Mouse (Mus musculus): ENCODE results near the gene Coa7. TPM values are rescaled to one million over a fixed set of nuclear protein-coding genes. Genes with fewer than 3 reads are reported as not detected.
A peak's percentile ranks its signal among the peaks of the same experiment; 100 is the strongest.
"Not testable (repeated sequence)": the region's sequence is repeated elsewhere in the genome, so short reads cannot be mapped to it uniquely, and the experiment has no call there.

Coa7 gene
- polyA plus RNA-seq, 1 experiment from 2014 or later: 53.7 TPM

DNA sequence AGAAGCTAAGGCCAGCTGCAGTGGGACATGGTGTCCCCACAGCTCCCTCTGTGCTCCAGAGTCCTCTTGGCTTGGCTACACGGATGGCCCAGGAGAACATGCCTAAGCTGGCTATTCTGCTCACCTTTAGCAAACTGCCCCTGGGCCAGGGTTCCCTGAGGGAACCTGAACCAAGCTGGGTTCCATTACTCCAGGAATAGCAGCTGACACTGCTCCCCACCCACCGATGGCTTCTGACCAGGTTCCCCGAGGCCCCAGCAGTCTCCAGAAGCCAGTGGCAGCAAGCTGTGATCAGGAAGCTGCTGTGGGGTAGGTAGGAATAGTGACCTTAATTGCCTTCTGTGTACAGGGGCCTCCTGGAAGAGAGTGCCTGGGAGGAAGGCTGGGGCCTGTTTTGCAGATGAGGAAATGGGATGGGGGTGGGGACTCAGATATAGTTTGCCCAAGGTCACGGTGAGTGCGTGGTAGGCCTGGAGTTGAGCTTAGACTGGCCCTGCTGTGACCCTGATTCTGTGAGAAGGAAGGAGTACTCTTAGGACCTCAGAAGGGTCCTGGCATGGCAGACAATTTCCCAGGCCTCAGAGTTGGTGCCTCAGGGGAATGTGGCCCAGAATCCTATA, 20.4 kb downstream of the Coa7 start:
- peak; percentile 15; the same call in 1 of the 2 replicates for ATAC-seq (replicated peaks; ENCODE audit: insufficient number of reproducible peaks, low FRiP score, low TSS enrichment, low read depth)
- Histone ChIP-seq H3K4me3 (ENCODE audit: low read depth, low read length) (no peak overlapping the region), H3K9me3 (replicated peaks; ENCODE audit: control insufficient read depth, low read length) (no peaks in the 10 kb centered on the region), H3K4me1 (ENCODE audit: control insufficient read depth, insufficient read depth, low read length) (peaks cover 22% of the 10 kb centered on the region), H3K9ac (replicated peaks; ENCODE audit: low read length) (0 out of 2 replicates have a peak overlapping the region, but pooled peaks have one; percentile 10), H3K27ac (replicated peaks; ENCODE audit: low read depth, low read length) (peak overlapping the region; percentile 75), H3K36me3 (replicated peaks; ENCODE audit: control insufficient read depth, insufficient read depth, low read depth, low read length) (no peaks in the 10 kb centered on the region), H3K27me3 (ENCODE audit: control insufficient read depth, insufficient read depth, low read length) (no peaks in the 10 kb centered on the region), H3K4me2 (ENCODE audit: low read depth, low read length) (no peak overlapping the region)
- 37% methylated on average over 5 of the region's 5 CpGs for WGBS
- DNase-seq (ENCODE audit: low spot score): peak; percentile 57

DNA sequence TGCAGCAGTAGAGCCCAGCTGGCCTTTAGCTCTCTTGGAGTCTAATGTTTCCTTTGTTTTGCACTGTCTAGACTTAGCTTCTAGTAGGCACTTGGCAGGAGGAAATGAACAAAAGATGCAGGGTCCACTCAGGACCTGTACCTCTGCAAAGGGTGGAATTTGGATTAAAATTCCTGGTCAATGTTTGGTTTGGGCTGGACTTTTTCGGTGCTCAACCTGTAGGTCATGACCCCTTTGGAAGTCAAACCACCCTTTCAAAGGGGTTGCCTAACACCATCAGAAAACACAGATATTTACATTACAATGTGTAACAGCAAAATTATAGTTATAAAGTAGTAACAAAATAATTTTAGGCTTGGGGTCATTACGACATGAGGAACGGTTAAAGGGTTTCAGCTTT, 21.1 kb downstream of the Coa7 start:
- Histone ChIP-seq H3K4me1 (ENCODE audit: control insufficient read depth, insufficient read depth, low read length) (peaks cover 22% of the 10 kb centered on the region), H3K4me3 (ENCODE audit: low read depth, low read length) (no peak overlapping the region), H3K4me2 (ENCODE audit: low read depth, low read length) (no peak overlapping the region), H3K27ac (replicated peaks; ENCODE audit: low read depth, low read length) (peak overlapping the region; percentile 75), H3K9me3 (replicated peaks; ENCODE audit: control insufficient read depth, low read length) (no peaks in the 10 kb centered on the region), H3K36me3 (replicated peaks; ENCODE audit: control insufficient read depth, insufficient read depth, low read depth, low read length) (no peaks in the 10 kb centered on the region), H3K27me3 (ENCODE audit: control insufficient read depth, insufficient read depth, low read length) (no peaks in the 10 kb centered on the region), H3K9ac (replicated peaks; ENCODE audit: low read length) (no peak overlapping the region)
- peak; percentile 33 for DNase-seq (ENCODE audit: low spot score)
- WGBS: 61% methylated on average over 3 of the region's 3 CpGs
- ATAC-seq (replicated peaks; ENCODE audit: insufficient number of reproducible peaks, low FRiP score, low TSS enrichment, low read depth): no peak

DNA sequence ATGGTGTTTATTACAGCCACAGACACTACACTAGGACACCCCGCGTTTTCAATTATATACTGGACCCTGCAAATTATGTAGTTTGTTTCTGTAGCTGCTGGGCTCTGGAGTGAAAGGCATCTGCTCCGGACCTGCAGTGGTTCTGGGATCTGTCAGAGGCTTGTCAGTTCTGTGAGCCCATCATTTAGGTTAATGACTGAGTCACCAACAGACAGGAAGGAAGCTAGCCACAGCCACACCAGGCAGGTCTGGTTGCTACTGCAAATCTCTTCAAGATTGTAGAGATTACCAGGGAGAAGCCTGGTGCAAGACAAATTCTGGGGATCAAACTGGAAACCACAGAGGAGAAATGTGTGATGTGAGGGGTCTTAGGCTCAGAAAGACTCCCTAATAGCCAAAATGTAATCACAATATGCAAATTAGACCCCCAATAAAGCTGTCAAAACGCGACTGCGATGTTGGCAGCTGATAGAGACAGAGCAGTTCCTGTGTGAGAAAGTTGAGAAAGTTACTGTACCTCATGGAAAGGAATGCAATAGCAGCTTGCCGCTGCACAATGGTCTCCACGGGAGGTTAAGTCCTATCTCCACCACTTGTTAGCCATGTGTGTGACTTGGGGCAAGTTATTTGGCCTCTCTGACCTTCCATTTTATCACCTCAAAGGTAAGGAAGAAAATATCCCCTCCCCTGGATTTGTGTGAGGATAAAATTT, 22.1 kb downstream of the Coa7 start:
- 29% methylated on average over 8 of the region's 8 CpGs for WGBS
- Histone ChIP-seq H3K36me3 (replicated peaks; ENCODE audit: control insufficient read depth, insufficient read depth, low read depth, low read length) (no peaks in the 10 kb centered on the region), H3K4me3 (ENCODE audit: low read depth, low read length) (no peak overlapping the region), H3K9me3 (replicated peaks; ENCODE audit: control insufficient read depth, low read length) (no peaks in the 10 kb centered on the region), H3K27me3 (ENCODE audit: control insufficient read depth, insufficient read depth, low read length) (no peaks in the 10 kb centered on the region), H3K9ac (replicated peaks; ENCODE audit: low read length) (no peak overlapping the region), H3K4me1 (ENCODE audit: control insufficient read depth, insufficient read depth, low read length) (peaks cover 22% of the 10 kb centered on the region), H3K27ac (replicated peaks; ENCODE audit: low read depth, low read length) (peak overlapping the region; percentile 57), H3K4me2 (ENCODE audit: low read depth, low read length) (no peak overlapping the region)
- ATAC-seq (replicated peaks; ENCODE audit: insufficient number of reproducible peaks, low FRiP score, low TSS enrichment, low read depth) (no peak), DNase-seq (ENCODE audit: low spot score) (peak; percentile 39)

DNA sequence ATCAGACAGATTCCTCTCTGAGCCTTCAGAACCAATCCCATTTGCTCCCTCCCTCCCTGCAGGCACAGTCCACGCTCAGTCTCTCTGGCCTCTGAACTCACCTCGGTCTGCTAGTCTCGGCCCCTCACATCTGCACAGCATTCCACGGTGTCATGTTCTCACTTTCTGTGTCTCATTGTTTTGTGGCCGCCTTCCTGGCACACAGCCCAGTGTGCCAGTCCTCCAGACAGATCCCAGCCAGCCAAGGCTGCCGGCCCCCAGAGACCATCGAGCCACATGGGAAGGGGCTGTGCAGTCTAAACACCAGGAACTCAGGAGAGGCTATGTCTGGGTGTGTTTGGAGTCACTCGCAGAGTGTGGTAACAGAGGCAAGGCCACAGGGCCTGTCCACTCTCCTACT, 22.9 kb downstream of the Coa7 start:
- DNase-seq (ENCODE audit: low spot score): peak; percentile 89
- Histone ChIP-seq H3K9me3 (replicated peaks; ENCODE audit: control insufficient read depth, low read length) (no peaks in the 10 kb centered on the region), H3K4me3 (ENCODE audit: low read depth, low read length) (no peak overlapping the region), H3K27me3 (ENCODE audit: control insufficient read depth, insufficient read depth, low read length) (no peaks in the 10 kb centered on the region), H3K9ac (replicated peaks; ENCODE audit: low read length) (peak overlapping the region; percentile 0; the same call in 1 of the 2 replicates), H3K4me1 (ENCODE audit: control insufficient read depth, insufficient read depth, low read length) (peaks cover 16% of the 10 kb centered on the region), H3K27ac (replicated peaks; ENCODE audit: low read depth, low read length) (peak overlapping the region; percentile 57), H3K36me3 (replicated peaks; ENCODE audit: control insufficient read depth, insufficient read depth, low read depth, low read length) (no peaks in the 10 kb centered on the region), H3K4me2 (ENCODE audit: low read depth, low read length) (no peak overlapping the region)
- ATAC-seq (replicated peaks; ENCODE audit: insufficient number of reproducible peaks, low FRiP score, low TSS enrichment, low read depth): peak; percentile 90
- 3% methylated on average over 8 of the region's 8 CpGs for WGBS

DNA sequence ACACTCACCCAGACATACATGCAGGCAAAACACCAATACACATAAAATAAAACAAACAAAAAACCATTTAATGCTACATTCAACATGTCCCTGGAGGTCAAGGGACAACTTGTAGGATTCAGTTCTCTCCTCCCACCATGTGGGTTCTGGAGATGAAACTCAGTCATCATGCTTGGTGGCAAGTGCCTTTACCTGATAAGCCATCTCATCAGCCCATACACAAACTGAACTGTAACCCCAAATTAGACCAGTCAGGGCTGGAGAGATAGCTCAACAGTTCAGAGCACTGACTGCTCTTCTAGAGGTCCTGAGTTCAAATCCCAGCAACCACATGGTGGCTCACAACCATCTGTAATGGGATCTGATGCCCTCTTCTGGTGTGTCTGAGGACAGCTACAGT, 25.7 kb downstream of the Coa7 start:
- not testable (repeated sequence) for H3K27me3 ChIP-seq (ENCODE audit: control insufficient read depth, insufficient read depth, low read length); H3K4me1 ChIP-seq (ENCODE audit: control insufficient read depth, insufficient read depth, low read length); H3K27ac ChIP-seq (replicated peaks; ENCODE audit: low read depth, low read length); H3K4me3 ChIP-seq (ENCODE audit: low read depth, low read length); H3K9ac ChIP-seq (replicated peaks; ENCODE audit: low read length); DNase-seq (ENCODE audit: low spot score); ATAC-seq (replicated peaks; ENCODE audit: insufficient number of reproducible peaks, low FRiP score, low TSS enrichment, low read depth); H3K9me3 ChIP-seq (replicated peaks; ENCODE audit: control insufficient read depth, low read length); H3K36me3 ChIP-seq (replicated peaks; ENCODE audit: control insufficient read depth, insufficient read depth, low read depth, low read length); H3K4me2 ChIP-seq (ENCODE audit: low read depth, low read length)

DNA sequence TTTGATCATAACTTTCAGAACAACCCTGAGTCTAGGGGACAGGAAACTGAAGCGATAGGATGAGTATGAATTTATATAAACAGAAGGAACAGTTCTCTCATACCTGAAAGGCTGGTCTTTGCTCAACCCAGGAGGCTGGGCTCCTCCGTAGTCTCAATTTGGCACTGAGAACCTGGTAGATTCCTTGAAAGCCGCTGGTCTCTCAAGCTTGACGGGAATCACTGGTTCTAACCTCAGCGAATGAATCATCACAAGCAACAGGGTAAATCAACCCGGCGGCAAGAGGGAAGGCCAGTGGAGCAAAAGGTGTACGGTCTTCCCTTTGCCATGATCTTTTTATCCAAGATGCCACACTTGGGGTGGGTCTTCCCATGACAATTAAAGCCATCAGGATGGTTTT, 29.5 kb downstream of the Coa7 start:
- peaks cover 4% of the 10 kb centered on the region for H3K4me1 ChIP-seq (ENCODE audit: control insufficient read depth, insufficient read depth, low read length)

DNA sequence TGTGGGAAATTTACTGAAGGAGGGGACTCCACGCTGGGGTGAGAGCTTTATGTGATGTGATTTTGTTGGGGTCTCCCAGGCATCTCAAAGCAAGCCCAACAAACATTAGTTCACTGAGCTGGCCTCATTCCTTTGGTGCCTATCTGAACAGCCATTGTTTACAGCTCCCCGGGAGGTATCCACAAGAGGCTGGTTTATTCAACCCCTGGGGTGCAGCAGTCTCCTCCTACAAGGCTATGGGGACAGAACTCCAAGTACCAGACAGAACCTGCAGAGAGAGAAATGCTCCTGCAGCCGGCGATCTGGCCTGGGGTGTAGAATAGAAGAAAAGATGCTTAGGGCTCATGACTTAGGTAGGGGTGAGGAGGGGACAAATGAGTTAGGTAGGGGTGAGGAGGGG, 30.6 kb downstream of the Coa7 start:
- ATAC-seq (replicated peaks; ENCODE audit: insufficient number of reproducible peaks, low FRiP score, low TSS enrichment, low read depth) (no peak), DNase-seq (ENCODE audit: low spot score) (no peak)
- Histone ChIP-seq H3K27me3 (ENCODE audit: control insufficient read depth, insufficient read depth, low read length) (no peaks in the 10 kb centered on the region), H3K27ac (replicated peaks; ENCODE audit: low read depth, low read length) (no peak overlapping the region; the same call in 1 of the 2 replicates), H3K4me3 (ENCODE audit: low read depth, low read length) (no peak overlapping the region), H3K4me1 (ENCODE audit: control insufficient read depth, insufficient read depth, low read length) (peaks cover 4% of the 10 kb centered on the region), H3K9me3 (replicated peaks; ENCODE audit: control insufficient read depth, low read length) (no peaks in the 10 kb centered on the region), H3K36me3 (replicated peaks; ENCODE audit: control insufficient read depth, insufficient read depth, low read depth, low read length) (no peaks in the 10 kb centered on the region), H3K9ac (replicated peaks; ENCODE audit: low read length) (no peak overlapping the region), H3K4me2 (ENCODE audit: low read depth, low read length) (no peak overlapping the region)
- 4% methylated on average over 4 of the region's 4 CpGs for WGBS

More for the DNA sequence above, 29.5 kb downstream of the Coa7 start:
- H3K4me3 ChIP-seq (ENCODE audit: low read depth, low read length): no peak overlapping the region
- ATAC-seq (replicated peaks; ENCODE audit: insufficient number of reproducible peaks, low FRiP score, low TSS enrichment, low read depth): no peak
- H3K9me3 ChIP-seq (replicated peaks; ENCODE audit: control insufficient read depth, low read length): no peaks in the 10 kb centered on the region
- H3K27ac ChIP-seq (replicated peaks; ENCODE audit: low read depth, low read length): no peak overlapping the region
- no peak for DNase-seq (ENCODE audit: low spot score)
- H3K36me3 ChIP-seq (replicated peaks; ENCODE audit: control insufficient read depth, insufficient read depth, low read depth, low read length): no peaks in the 10 kb centered on the region
- H3K4me2 ChIP-seq (ENCODE audit: low read depth, low read length): no peak overlapping the region
- no peaks in the 10 kb centered on the region for H3K27me3 ChIP-seq (ENCODE audit: control insufficient read depth, insufficient read depth, low read length)
- 89% methylated on average over 8 of the region's 8 CpGs for WGBS
- H3K9ac ChIP-seq (replicated peaks; ENCODE audit: low read length): no peak overlapping the region
